Mouse (Mus musculus) megakaryocyte, adult 5-6 weeks (primary cell): ENCODE results near the gene Cpt1a. TPM values are rescaled to one million over a fixed set of nuclear protein-coding genes. Genes with fewer than 3 reads are reported as not detected.

Source experiments
- ATAC-seq: 2 replicates; pipeline ENCODE4 v1.8.0; 2016; ENCODE audit warnings: mild to moderate bottlenecking, inconsistent platforms; ENCODE audit not compliant: poor library complexity, severe bottlenecking
- total RNA-seq, 2 experiments: library from RNA; stranded (forward) in 1 of 2; stranded (reverse) in 1 of 2; fragments of 153-499, 151-499 nt in 1 of 2; fragments of 221-1000, 200-1000 nt in 1 of 2; gene quantifications; 2 replicates each; pipeline versions ENCODE4 v1.2.3 to v1.2.4; 2015 to 2017

The Cpt1a gene
- total RNA-seq, 2 experiments from 2014 or later, result 56.2 to 73.1 TPM

DNA sequence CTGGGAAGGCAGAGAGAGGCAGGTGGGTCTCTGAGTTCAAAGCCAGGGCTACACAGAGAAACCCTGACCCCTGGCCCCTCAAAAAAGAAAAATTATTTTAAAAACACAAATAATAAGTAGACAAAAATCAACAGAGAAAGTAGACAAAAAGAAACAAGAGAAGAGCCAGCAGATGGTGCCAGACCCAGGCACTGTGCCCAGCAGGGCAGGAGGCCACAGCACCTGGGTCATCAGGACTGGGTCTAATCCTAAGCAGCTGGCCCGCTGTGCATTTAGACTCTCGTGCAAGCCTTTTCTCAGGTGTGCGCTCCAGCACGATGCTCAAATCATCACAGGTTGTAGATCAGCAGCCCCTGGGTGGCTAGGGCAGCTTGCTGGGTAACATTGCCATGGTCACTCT, 41.4 kb downstream of the Cpt1a start:
- ATAC-seq, result no peak

DNA sequence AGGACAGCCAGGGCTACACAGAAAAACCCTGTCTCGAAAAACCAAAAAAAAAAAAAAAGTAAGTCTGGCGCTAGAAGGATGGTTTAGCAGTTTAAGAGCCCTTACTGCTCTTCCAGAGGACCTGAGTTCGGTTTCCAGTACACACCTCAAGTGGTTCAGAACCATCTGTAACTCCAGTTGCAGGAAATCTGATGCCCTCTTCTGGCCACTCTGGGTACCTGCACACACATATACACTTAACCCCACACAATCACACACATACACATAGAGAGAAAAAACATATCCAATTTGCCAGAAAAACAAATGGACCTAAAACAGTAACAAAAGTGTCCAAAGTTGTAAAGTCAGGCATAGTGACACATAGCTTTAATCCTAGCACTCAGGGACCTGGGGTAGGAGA, 43.0 kb downstream of the Cpt1a start:
- ATAC-seq, result no peak

DNA sequence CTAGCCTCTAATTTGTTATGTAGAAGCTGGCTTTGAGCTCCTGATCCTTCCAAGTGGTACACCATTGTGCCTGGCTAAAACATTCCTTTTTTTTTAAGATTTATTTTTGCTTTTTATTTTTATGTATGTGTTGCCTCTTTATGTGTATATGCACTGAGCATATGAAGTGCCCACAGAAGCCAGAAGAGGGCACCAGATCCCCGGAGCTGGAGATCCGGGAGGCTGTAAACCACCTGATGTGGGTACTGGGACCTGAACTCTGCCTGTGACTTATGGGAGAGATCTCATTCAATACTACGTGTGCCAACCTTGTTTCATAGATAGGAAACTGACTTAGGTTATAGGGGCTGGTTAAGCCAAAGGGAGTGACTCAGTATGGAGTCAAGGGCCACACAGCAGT, 46.1 kb downstream of the Cpt1a start:
- ATAC-seq, result no peak

GRCm38 (mm10) chr19:3373380-3373779, 51.2 kb downstream of the Cpt1a start:
- no peak for ATAC-seq

DNA sequence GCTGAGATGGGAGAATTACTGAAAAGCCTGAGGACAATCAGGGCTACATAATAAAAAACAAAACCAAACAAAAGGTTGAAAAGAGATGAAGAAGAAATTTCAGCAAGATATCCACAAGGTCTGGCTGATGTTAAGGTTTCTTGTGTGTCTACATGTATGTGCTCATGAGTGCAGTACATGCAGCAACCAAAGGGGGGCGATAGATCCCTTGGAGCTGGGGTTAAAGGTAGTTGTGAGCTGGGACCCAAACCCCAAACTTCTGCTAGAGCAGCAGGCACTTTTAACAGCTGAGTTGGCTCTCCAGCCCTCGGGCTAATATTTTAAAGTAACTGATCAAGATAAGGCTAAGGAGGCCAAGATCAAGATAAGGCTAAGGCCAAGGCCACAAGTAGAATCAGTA, 51.9 kb downstream of the Cpt1a start:
- ATAC-seq, result no peak

DNA sequence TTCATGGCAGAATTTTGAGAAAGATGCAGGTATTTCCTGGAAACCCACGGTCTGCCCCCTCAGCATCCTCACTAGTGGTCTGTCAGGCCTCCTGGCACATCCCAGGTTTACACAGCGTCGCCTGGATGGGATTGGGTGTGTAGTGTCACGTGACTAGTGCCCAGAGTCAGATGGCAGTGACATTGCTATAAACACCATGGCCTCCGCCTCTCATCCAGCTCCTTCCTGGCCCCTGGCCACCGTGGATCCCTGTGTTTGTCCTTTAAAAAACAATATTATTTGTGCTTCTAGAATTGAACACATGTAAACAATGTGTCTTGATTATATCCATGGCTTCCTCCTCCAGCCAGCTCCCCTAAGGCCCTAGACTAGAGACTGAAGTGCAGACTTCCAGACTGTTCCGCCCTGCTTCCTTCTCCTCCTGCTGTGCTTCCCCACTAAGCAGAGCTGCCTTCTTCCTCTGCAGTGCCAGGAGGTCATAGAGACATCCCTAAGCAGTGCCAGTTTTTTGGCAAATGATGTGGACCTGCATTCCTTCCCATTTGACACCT, 53.9 kb downstream of the Cpt1a start:
- ATAC-seq, result no peak

GRCm38 (mm10) chr19:3376966-3377715, 55.0 kb downstream of the Cpt1a start:
- peak; percentile 72 for ATAC-seq

DNA sequence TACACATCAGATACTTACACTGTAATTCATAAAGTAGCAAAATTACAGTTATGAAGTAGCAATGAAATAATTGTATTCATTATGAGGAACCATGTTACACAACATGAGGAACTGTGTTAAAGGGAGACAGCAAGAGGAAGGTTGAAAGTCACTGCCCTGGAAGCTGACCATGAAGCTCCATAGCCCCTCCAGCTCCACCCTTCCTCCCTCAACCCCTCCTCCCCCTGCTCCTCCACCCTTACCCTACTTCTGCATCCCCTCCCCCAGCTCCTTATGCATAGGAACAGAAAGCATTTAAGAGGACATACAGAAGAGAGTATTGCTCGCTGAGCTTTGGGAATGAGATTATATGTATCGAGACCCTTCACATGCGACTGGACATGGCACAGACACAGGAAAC, 56.5 kb downstream of the Cpt1a start:
- peak; percentile 79 for ATAC-seq

- ATAC-seq, result no peak
These were observed 65.9 kb downstream of the Cpt1a start for GRCm38 (mm10) chr19:3388061-3388460.

GRCm38 (mm10) chr19:3388629-3389057, 66.5 kb downstream of the Cpt1a start, which contains the start of gene Tesmin:
TSS of gene Tesmin (plus strand) at chr19:3388857.
- ATAC-seq, result peak; percentile 87

DNA sequence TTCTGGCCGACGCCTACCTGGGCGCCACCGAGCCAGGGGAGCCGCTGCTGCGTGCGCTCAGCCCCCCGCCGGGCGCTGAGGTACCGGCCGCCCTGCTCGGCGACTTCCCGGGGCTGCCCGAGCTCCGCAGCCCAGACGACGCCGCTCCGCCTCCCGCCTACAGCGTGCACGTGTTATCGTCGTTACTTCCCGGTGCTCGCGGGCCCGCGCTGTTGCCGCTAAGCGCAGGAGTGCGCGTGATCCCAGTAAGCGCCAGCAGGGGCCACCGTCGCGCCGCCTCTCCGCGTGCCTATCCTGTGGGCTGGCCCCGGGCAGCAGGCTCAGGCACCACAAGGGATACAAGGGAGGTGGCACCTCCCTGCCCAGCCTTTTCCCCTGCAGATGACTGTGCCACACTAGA, 67.0 kb downstream of the Cpt1a start:
- peak; percentile 92 for ATAC-seq

GRCm38 (mm10) chr19:3392384-3392783, 70.2 kb downstream of the Cpt1a start:
- ATAC-seq, result no peak

DNA sequence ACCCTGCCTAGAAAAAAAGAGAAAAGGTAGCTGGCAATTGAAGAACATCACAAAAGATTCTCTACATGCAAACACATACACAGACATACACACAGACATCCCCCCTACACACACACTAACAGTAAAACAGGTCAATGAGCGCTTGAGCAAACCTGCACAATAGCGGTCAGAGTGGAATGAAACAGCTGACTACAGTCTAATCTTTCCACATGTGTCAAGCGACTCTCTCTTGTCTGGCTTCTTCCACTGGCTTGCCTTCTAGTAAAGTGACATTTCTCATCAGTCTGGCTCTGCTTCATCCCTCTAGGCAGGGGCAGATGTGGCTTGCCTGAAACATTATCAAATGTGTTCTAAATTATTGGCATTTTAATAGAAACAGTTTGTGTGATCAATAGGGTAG, 72.1 kb downstream of the Cpt1a start:
- no peak for ATAC-seq

- no peak for ATAC-seq
These were observed 77.9 kb downstream of the Cpt1a start for GRCm38 (mm10) chr19:3400057-3400456.

GRCm38 (mm10) chr19:3401504-3401903, 79.4 kb downstream of the Cpt1a start:
- peak; percentile 75 for ATAC-seq

DNA sequence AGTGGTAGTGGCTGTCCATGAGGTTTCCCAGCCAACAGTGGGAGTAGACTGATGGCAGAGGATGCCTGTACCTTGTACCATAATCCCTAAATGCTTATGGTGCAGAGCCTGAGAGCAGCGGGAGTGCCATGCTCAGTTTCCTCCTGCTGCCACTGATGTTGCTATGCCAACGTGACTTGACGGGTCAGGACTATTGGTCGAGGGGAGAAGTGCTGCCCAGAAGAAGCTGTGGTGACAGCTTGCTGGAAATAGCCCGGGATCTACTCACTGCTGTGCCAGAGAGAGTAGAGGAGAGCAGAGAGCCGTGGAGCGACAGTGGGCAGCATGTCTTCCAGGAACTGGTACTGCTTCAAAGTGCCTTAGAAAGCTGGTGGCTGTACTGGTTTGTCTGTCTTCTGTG, 79.8 kb downstream of the Cpt1a start:
- ATAC-seq, result 0 out of 2 replicates have a peak, but pooled peaks have one; percentile 27

DNA sequence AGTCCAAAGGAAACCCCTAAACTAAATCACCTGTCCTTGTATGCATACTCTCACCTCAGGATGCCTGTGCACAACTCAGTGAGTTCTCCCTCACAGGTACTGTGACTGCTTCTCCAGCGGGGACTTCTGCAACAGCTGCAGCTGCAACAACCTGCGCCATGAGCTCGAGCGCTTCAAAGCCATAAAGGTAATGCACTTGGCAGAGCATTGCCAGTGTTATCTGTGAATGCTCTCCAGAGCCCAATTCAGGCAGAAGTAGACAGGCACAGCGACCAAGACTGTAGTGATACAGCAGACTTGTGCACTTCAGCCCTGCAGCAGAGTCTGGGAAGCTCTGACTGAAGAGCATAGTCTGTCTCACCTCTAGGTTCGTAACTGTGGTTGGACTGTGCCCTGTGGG, 80.3 kb downstream of the Cpt1a start:
- no peak for ATAC-seq

- ATAC-seq, result peak; percentile 66
These were observed 81.9 kb downstream of the Cpt1a start for GRCm38 (mm10) chr19:3404030-3404429.

GRCm38 (mm10) chr19:3405531-3406281, 83.6 kb downstream of the Cpt1a start:
- ATAC-seq, result no peak

DNA sequence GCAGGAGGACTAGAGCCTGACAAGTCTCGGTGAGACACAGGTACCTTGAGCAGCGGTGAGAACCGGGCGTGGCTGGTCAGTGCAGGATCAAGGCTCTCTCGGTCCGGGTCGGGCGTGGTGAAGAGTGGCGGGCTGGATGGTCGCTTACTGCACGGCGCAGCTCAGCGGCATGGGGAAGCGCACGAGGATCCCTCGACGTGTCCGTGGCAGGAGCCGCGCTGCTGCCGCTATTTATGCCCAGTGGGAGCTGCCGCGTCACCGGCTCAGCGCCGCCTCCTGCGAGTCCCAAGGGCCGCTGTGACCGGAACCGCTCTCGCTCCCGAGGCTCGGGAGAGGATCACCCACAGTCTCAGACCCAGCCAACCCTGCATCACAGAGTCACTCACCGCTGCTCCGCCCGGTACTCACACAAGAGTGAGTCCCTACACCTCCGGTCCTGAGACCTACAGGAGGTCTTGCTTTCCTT, 92.2 kb downstream of the Cpt1a start, which contains the start of gene Gal:
Gal (minus strand) TSS at position 277 of the 466 bp plus-strand sequence.
- ATAC-seq, result peak; percentile 91

- no peak for ATAC-seq
These were observed 97.1 kb downstream of the Cpt1a start for GRCm38 (mm10) chr19:3419251-3419650.

DNA sequence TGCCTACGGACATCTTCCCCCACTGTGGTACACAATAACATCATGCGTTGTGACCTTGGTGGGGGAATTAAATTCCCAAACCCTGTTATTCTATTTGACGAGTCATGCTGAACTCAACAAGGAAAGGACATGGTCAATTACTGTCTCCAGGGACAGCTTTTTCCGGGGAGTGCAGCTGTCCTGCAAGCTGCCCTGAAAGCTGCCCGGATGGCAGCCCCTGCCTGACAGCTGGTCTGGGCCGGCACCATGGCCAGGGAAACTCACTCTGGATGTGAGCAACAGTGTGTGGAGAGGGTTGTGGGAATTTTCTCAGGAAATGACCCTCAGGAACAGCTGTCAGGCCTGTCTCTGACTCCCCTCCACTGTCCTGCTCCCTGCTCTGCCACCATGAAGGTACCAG, 100.4 kb downstream of the Cpt1a start:
- no peak for ATAC-seq
